Mouse (Mus musculus) cortical plate, adult 2 months (tissue): ENCODE measurements at regions not wholly inside any gene's neighbourhood (a gene's known extent, or its start where the extent isn't known, plus 50 kb on each side); places are given as distances from the start of the nearest gene placed in this dataset.

Source experiments
- H3K27ac ChIP-seq: fragments of 200-500 bp; 2 replicates; pipeline ENCODE4 v1.5.1; 2012; ENCODE audit warnings: low read length, control low read depth, inconsistent platforms; ENCODE audit not compliant: insufficient read depth
- H3K4me1 ChIP-seq: fragments of 200-500 bp; 2 replicates; pipeline ENCODE4 v1.6.1; 2011; ENCODE audit warnings: low read length; ENCODE audit not compliant: control insufficient read depth, insufficient read depth
- H3K4me3 ChIP-seq: fragments of 200-500 bp; 2 replicates; pipeline ENCODE4 v1.5.1; 2011; ENCODE audit warnings: mild to moderate bottlenecking, low read length, control low read depth; ENCODE audit not compliant: insufficient read depth
- CTCF ChIP-seq: fragments of 200-500 bp; IDR thresholded peaks from 2 replicates; pipeline ENCODE4 v1.5.1; 2011; ENCODE audit warnings: mild to moderate bottlenecking, control low read depth, low read length; ENCODE audit not compliant: insufficient read depth; ENCODE audit errors: extremely low read depth
- POLR2A ChIP-seq: fragments of 200-500 bp; IDR thresholded peaks from 2 replicates; pipeline ENCODE4 v1.6.1; 2011; ENCODE audit warnings: mild to moderate bottlenecking, low read length, control low read depth; ENCODE audit not compliant: insufficient read depth; ENCODE audit errors: extremely low read depth

DNA sequence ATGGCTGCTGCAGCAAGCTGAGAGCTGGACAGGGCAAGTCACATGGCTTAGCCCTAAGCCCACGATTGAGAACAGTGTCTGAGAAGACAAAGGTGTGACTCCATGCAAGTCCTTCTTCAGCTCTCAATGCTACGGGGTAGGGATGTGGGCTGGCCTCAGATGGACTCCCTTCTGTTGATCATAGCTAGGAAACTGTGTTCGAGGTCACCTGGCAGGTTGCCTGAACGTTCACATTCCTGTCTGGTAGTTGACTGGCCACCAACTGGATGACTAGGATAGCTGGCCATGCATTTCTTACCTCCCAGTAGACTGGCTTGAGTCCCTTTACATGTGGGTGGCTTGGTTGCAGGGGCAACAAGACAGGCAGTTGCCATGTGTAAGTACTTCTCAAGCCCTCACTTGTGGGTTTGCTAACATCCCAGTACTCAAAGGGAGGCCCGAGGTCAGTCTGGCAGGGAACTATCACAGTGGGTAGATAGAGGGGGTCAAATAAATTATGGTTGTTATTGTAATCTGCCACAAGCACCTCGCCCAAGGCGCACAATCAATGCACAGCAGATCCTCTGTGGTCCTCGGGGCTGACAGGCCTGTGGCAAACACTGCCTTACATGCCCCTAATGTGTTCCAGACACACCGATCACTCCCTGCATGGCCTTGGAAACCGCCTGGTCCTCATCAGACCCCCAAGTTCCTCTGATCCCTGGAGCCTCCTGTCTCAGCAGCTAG lies 107.5 kb downstream of the Tex36 start:
- Histone ChIP-seq H3K4me1 (no peaks in the 10 kb centered on the region), H3K27ac (no peak overlapping the region)

GRCm38 (mm10) chr7:133492626-133493025 lies 109.3 kb downstream of the Tex36 start:
- no peaks in the 10 kb centered on the region for H3K4me1 ChIP-seq
- TF ChIP-seq CTCF (no peak), POLR2A (no peak)
- no peak overlapping the region for H3K27ac ChIP-seq
- no peak overlapping the region for H3K4me3 ChIP-seq

More for the DNA sequence above, 107.5 kb downstream of the Tex36 start:
- TF ChIP-seq CTCF (no peak), POLR2A (no peak)
- no peak overlapping the region for H3K4me3 ChIP-seq

DNA sequence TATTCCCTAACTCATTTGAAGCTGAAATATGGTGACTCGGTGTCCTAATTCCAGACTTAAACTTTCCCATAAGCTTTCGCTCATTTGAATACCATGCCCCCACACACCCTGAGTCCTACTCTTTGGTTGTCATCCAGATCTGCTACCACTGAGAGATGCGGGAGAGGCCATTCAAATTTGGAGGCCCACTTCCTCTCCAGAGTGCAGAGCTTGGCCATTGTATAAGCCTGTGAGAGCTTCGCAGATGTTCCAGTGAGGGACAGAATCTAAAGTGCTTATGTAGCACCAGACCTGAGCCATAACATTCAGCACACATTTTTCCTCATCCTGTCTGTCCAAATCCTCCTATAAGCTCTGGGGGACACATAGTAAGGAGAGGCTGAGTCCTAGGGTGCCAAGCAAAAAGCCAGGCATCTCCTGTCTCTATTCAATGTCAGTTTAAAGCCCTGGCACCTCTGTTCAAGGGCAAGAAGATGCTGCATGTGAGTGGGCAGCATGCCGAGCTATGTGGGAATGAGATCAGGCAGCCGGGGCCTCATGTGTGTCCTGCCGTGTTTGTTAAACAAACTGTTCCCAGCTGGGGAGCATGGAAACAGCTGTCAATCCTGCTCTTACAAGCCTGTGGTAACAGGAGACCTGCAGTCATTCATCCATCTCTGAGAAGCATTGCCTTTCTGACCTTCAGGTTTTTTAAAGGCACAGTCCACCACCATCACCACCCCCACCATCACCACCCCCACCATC lies 113.9 kb downstream of the Tex36 start:
- Histone ChIP-seq H3K4me3 (no peak overlapping the region), H3K27ac (no peak overlapping the region), H3K4me1 (peaks cover 4% of the 10 kb centered on the region)
- TF ChIP-seq CTCF (no peak), POLR2A (no peak)

- TF ChIP-seq POLR2A (no peak), CTCF (no peak)
- H3K4me3 ChIP-seq = no peak overlapping the region
- H3K4me1 ChIP-seq = peaks cover 8% of the 10 kb centered on the region
- H3K27ac ChIP-seq = no peak overlapping the region
Observed at GRCm38 (mm10) chr7:133484430-133484841, 117.5 kb downstream of the Tex36 start.

DNA sequence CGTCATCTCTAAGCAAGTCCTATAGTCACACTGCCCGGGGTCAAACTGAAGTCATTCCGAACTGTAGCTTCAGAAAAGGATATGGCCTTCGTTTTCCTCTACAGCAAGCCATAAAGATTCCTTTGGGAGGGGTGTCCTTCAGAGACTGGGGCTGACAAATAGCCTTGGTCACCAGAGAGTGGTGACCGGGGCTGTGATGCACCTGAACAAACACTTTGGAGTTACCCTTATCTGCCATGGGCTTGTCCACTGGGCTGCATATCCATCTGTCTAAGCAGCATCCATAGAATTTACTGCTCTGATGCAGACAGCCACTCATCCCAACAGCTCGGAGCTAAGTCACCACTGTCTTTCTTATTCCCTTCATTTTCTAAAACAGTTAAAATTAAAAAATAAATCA lies 120.4 kb downstream of the Tex36 start:
- peaks cover 10% of the 10 kb centered on the region for H3K4me1 ChIP-seq
- H3K4me3 ChIP-seq = no peak overlapping the region
- TF ChIP-seq CTCF (no peak), POLR2A (no peak)
- H3K27ac ChIP-seq = no peak overlapping the region

GRCm38 (mm10) chr7:133479679-133480078 lies 122.3 kb downstream of the Tex36 start:
- H3K4me1 ChIP-seq = peaks cover 9% of the 10 kb centered on the region
- TF ChIP-seq CTCF (no peak), POLR2A (no peak)
- no peak overlapping the region for H3K4me3 ChIP-seq

DNA sequence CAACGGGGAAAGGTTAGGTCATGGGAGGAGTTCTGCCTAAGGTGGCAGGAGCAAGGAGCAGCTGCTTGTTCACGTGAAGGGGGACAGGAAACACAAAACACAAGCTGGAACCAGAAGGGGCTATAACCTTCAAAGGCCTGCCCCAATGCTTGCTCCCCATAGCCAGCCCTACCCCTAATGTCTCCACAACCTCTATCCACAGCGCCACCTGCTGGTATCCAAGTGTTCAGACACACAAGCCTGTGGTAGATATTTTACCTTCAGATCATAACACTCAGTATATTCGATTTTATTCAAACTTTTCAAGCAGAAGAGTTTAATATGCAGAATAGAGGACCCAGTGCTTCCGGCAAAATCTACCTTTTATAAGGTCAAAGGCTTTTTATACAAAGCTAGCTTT lies 124.0 kb downstream of the Tex36 start:
- no peak for TF ChIP-seq POLR2A
- no peak for TF ChIP-seq CTCF
- Histone ChIP-seq H3K27ac (no peak overlapping the region), H3K4me3 (no peak overlapping the region), H3K4me1 (peaks cover 6% of the 10 kb centered on the region)

More at GRCm38 (mm10) chr7:133479679-133480078, 122.3 kb downstream of the Tex36 start:
- no peak overlapping the region for H3K27ac ChIP-seq

DNA sequence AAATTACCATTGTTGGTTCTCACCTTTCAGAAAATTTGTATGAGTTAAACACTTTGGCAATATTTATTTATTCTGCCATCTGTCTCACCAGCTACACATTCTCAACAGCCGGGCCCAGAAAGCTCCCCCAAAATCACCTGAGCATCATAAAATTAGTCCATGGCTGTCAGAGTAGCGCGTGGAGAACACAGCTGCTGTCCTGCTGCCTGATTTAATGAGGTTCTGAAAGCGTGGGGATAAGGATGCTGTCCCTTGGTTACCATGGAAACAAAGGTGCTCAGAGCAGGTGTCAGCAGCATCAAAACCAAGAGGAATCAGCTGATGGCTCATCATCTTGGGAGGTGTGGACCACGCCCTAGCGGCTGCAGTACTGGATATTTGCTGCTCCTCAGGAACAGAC lies 124.7 kb downstream of the Tex36 start:
- Histone ChIP-seq H3K4me1 (peaks cover 6% of the 10 kb centered on the region), H3K4me3 (no peak overlapping the region), H3K27ac (no peak overlapping the region)
- no peak for TF ChIP-seq POLR2A
- no peak for TF ChIP-seq CTCF

- TF ChIP-seq CTCF (no peak), POLR2A (no peak)
- H3K4me3 ChIP-seq = no peak overlapping the region
- H3K27ac ChIP-seq = no peak overlapping the region
- no peaks in the 10 kb centered on the region for H3K4me1 ChIP-seq
Observed at GRCm38 (mm10) chr7:133471706-133472105, 130.3 kb downstream of the Tex36 start.

- no peak overlapping the region for H3K27ac ChIP-seq
- no peak for TF ChIP-seq POLR2A
- no peak for TF ChIP-seq CTCF
- no peak overlapping the region for H3K4me3 ChIP-seq
- H3K4me1 ChIP-seq = no peaks in the 10 kb centered on the region
Observed at GRCm38 (mm10) chr7:133470620-133470958, 131.4 kb downstream of the Tex36 start.
